Mouse (Mus musculus) stomach, postnatal 0 days (tissue): ENCODE results near the gene Gm17571.

ENCODE experiments used
- CTCF ChIP-seq: IDR thresholded peaks from 2 replicates; pipeline ENCODE4 v1.5.1; 2016; ENCODE audit warnings: antibody characterized with exemption, low read depth, mild to moderate bottlenecking, moderate library complexity
- EP300 ChIP-seq: optimal IDR thresholded peaks from 2 replicates; pipeline ENCODE3; 2016; ENCODE audit warnings: antibody characterized with exemption

DNA sequence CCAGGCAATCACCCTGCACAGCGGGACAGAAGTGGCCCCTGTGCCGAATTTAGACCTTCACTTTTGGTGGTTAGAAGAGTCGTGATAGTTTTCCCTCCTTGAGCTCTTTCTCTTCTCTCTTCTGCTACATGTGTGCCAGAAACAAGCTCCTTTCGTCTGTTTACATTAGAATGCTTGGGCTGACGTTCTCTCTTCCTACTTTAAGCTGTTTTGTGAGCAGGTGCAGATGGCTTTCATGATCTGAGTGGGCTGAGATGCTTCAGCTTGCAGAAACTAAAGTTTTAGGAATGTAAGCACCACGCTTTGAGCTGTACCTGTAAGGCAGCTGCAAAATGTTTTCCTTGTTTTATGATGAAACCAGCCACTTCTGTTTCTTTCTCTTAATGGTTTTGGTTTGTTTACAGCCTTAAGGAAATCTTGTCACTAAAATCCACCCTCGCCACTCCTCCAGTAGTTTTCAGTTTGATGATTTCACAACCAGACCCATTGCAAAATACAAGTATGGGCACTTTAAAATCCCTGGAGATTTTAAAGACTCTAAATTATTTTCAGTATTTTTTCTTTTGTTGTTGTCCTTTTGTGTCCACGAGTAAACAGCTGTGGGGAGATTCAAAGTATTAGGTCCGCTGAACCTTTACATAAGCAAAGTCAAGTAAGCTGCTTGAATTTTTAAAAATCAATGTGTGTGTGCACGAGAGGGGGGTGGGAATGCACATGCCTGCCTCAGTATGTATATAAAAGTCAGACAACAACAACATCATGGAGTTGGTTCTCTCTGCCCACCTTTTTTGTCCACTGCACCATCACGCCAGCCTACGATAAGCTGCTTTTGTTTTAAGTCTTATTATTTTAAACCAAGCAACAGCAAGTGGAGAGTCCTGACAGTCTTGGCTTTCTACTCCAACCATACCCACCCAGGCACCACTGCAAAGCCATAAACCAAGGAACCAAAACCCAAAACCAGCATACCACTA lies 38.0 kb upstream of the Gm17571 start:
- TF ChIP-seq EP300 (no peak), CTCF (no peak)
